Mouse (Mus musculus) cerebellum, adult 18-20 months (tissue): ENCODE data around the gene Cd248.
A peak's percentile ranks its signal among the peaks of the same experiment; 100 is the strongest.

Source experiments
- DNase-seq, 2 experiments: peaks; one replicate each; pipeline ENCODE4 v3.0.0; 2021

The Cd248 gene

GRCm38 (mm10) chr19:5107556-5108270, 39.8 kb downstream of the Cd248 start:
- DNase-seq = peak in 1 of 2 experiments; percentile 35

DNA sequence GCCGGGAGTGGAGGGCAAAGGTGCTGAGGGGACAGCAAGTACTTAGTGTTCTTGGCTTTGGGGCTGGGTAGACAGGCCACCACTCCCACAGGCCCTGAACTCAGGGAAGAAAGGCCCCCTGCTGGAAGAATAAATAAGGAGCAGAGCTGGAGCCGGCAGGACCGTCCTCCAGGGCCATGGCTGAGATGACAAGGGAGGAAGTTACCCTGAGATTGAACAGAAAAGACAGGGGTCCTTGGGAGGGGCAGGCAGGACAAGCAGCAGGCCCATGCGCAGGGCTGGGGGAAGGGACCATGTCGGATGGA, 40.3 kb downstream of the Cd248 start:
- DNase-seq = peak in 1 of 2 experiments; percentile 35

GRCm38 (mm10) chr19:5108702-5109101, 40.8 kb downstream of the Cd248 start:
- no peak for DNase-seq

DNA sequence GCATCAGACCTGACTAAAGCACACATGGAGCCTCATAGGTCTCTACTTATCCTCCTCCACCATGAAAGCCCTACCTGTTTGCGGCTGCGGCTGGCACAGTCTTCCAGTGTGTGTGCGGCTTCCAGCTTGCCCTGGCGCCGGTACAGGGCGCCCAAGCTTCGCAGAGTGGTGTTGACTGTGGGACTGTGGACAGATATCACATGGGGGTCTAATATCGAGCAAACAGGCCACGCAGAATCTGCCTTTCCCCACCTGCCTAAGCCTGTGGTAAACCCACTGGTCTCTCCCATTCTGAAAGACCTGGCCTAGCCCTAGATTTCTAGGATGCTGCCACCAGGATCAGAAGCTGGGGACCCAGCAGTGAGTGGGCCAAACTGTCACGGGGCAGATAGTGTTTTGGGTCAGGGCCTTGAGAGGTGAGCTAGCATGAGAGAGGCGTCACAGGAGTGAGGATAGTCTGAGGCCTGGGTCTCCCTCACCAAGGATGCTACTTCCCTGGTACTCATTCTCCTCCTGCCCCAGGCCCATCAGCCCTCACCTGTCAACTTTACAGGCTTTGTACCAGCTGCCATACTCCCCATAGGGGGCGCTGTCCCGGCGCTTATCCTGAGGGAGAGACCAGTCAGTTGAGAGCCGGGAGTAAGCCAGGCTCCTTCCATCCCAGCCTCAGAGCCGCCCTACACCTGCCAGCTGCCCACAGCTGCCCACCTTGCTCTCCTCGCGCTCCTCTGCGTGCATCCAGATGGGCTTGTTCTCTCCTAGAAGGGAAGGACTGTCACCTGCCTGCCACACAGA, 42.0 kb downstream of the Cd248 start:
- DNase-seq = peak; percentile 46 to 61

GRCm38 (mm10) chr19:5113783-5114182, 45.9 kb downstream of the Cd248 start:
- DNase-seq = peak; percentile 41 to 54

GRCm38 (mm10) chr19:5117494-5118383, 49.9 kb downstream of the Cd248 start:
- DNase-seq = peak; percentile 91 to 95

GRCm38 (mm10) chr19:5118384-5118698, 50.5 kb downstream of the Cd248 start, which contains the start of gene Klc2:
Gene Klc2 (minus strand): TSS chr19:5118560.
- DNase-seq = no peak
